Mouse (Mus musculus) MEL (cell line): Measurements from ENCODE around the gene Ehd3. TPM values are rescaled to one million over a fixed set of nuclear protein-coding genes. Genes with fewer than 3 reads are reported as not detected.

Experiments used
- DNase-seq: peaks from one replicate; pipeline ENCODE4 v3.0.0; 2011; ENCODE audit warnings: low read depth, low spot score
- H3K27ac ChIP-seq: 2 replicates; pipeline ENCODE4 v1.5.1; 2012; ENCODE audit warnings: low read depth, mild to moderate bottlenecking, control low read depth, low read length, moderate library complexity; ENCODE audit not compliant: control insufficient read depth
- H3K27me3 ChIP-seq, 2 experiments: fragments of 150-350 bp in 1 of 2; sonication (generic) in 1 of 2; 2 replicates each; pipeline ENCODE4 v1.6.1; 2012; ENCODE audit warnings: low read length in 2 of 2, mild to moderate bottlenecking in 2 of 2, improper control_type of control experiment in 1 of 2, moderate library complexity in 1 of 2; ENCODE audit not compliant: insufficient read depth in 2 of 2, control insufficient read depth in 1 of 2
- H3K36me3 ChIP-seq, 2 experiments: 2 replicates each; pipeline ENCODE4 v1.6.1; 2012 to 2014; ENCODE audit warnings: low read length in 2 of 2, improper control_type of control experiment in 1 of 2, inconsistent platforms in 1 of 2, mild to moderate bottlenecking in 1 of 2; ENCODE audit not compliant: insufficient read depth in 2 of 2, control insufficient read depth in 1 of 2
- H3K4me1 ChIP-seq, 2 experiments: fragments of 150-350 bp in 1 of 2; sonication (generic) in 1 of 2; 2 replicates each; pipeline ENCODE4 v1.6.1; 2012; ENCODE audit warnings: low read length in 2 of 2, improper control_type of control experiment in 1 of 2, mild to moderate bottlenecking in 1 of 2; ENCODE audit not compliant: insufficient read depth in 2 of 2, control insufficient read depth in 1 of 2
- H3K4me3 ChIP-seq, 2 experiments: fragments of 150-350 bp in 1 of 2; sonication (generic) in 1 of 2; 2 replicates each; pipeline ENCODE4 v1.5.1; 2012; ENCODE audit warnings: low read depth in 2 of 2, low read length in 2 of 2, mild to moderate bottlenecking in 2 of 2, moderate library complexity in 2 of 2, control low read depth in 1 of 2, improper control_type of control experiment in 1 of 2; ENCODE audit not compliant: control insufficient read depth in 1 of 2, insufficient read depth in 1 of 2
- H3K79me2 ChIP-seq: 2 replicates; pipeline ENCODE4 v1.6.1; 2012; ENCODE audit warnings: mild to moderate bottlenecking, low read length, moderate library complexity; ENCODE audit not compliant: control insufficient read depth, poor library complexity, insufficient read depth
- H3K9ac ChIP-seq: 2 replicates; pipeline ENCODE4 v1.6.1; 2012; ENCODE audit warnings: low read depth, mild to moderate bottlenecking, control low read depth, low read length, moderate library complexity; ENCODE audit not compliant: control insufficient read depth, poor library complexity, severe bottlenecking
- H3K9me3 ChIP-seq: fragments of 150-350 bp; sonication (generic); replicated peaks from 2 replicates; pipeline ENCODE4 v1.6.1; 2012; ENCODE audit warnings: mild to moderate bottlenecking, low read length, improper control_type of control experiment, moderate library complexity; ENCODE audit not compliant: insufficient read depth
- BHLHE40 ChIP-seq: IDR thresholded peaks from 2 replicates; pipeline ENCODE4 v1.6.1; 2012; ENCODE audit warnings: low read depth, mild to moderate bottlenecking, inconsistent platforms, low read length, improper control_type of control experiment, borderline replicate concordance
- CTCF ChIP-seq, 3 experiments: IDR thresholded peaks in 2 of 3; conservative IDR thresholded peaks in 1 of 3; 2 replicates each; pipeline ENCODE4 v1.5.1; 2011 to 2012; ENCODE audit warnings: low read length in 3 of 3, low read depth in 2 of 3, mild to moderate bottlenecking in 2 of 3, improper control_type of control experiment in 1 of 3, inconsistent platforms in 1 of 3, mixed read lengths in 1 of 3, moderate library complexity in 1 of 3; ENCODE audit not compliant: control insufficient read depth in 1 of 3, insufficient read depth in 1 of 3, poor library complexity in 1 of 3, severe bottlenecking in 1 of 3
- EP300 ChIP-seq, 2 experiments: IDR thresholded peaks; 2 replicates each; pipeline ENCODE4 v1.6.1; 2011; ENCODE audit warnings: improper control_type of control experiment in 2 of 2, low read length in 2 of 2, low read depth in 1 of 2, mild to moderate bottlenecking in 1 of 2
- MAFK ChIP-seq: IDR thresholded peaks from 2 replicates; pipeline ENCODE4 v1.6.1; 2011; ENCODE audit warnings: low read depth, mild to moderate bottlenecking, low read length, improper control_type of control experiment, borderline replicate concordance
- MAX ChIP-seq: IDR thresholded peaks from 2 replicates; pipeline ENCODE4 v1.6.1; 2011; ENCODE audit warnings: low read length, improper control_type of control experiment
- MEF2A ChIP-seq: IDR thresholded peaks from 2 replicates; pipeline ENCODE4 v1.6.1; 2014; ENCODE audit warnings: low read depth, mild to moderate bottlenecking, inconsistent platforms, low read length, improper control_type of control experiment; ENCODE audit not compliant: poor library complexity, insufficient replicate concordance, severe bottlenecking; ENCODE audit errors: extremely low read depth
- MYC ChIP-seq: IDR thresholded peaks from 2 replicates; pipeline ENCODE4 v1.6.1; 2011; ENCODE audit warnings: low read depth, mild to moderate bottlenecking, low read length, improper control_type of control experiment, moderate library complexity
- RAD21 ChIP-seq: IDR thresholded peaks from 2 replicates; pipeline ENCODE4 v1.6.1; 2011; ENCODE audit warnings: mild to moderate bottlenecking, low read depth, low read length, improper control_type of control experiment
- TAL1 ChIP-seq: IDR thresholded peaks from 2 replicates; pipeline ENCODE4 v1.6.1; 2012; ENCODE audit warnings: mild to moderate bottlenecking, inconsistent platforms, low read length, moderate library complexity, mixed read lengths
- TCF12 ChIP-seq: IDR thresholded peaks from 2 replicates; pipeline ENCODE4 v1.6.1; 2014; ENCODE audit warnings: low read depth, mild to moderate bottlenecking, inconsistent platforms, low read length, improper control_type of control experiment, moderate library complexity
- UBTF ChIP-seq: IDR thresholded peaks from 2 replicates; pipeline ENCODE4 v1.6.1; 2012; ENCODE audit warnings: low read depth, mild to moderate bottlenecking, inconsistent platforms, low read length, improper control_type of control experiment, moderate library complexity, borderline replicate concordance; ENCODE audit not compliant: insufficient read depth
- USF2 ChIP-seq, 2 experiments: IDR thresholded peaks; 2 replicates each; pipeline ENCODE4 v1.6.1; 2011 to 2012; ENCODE audit warnings: improper control_type of control experiment in 2 of 2, low read length in 2 of 2, borderline replicate concordance in 1 of 2, inconsistent platforms in 1 of 2, low read depth in 1 of 2, mild to moderate bottlenecking in 1 of 2; ENCODE audit not compliant: insufficient read depth in 1 of 2
- ZC3H11A ChIP-seq: IDR thresholded peaks from 2 replicates; pipeline ENCODE4 v1.6.1; 2012; ENCODE audit warnings: low read depth, mild to moderate bottlenecking, inconsistent platforms, low read length, improper control_type of control experiment
- ZKSCAN1 ChIP-seq: IDR thresholded peaks from 2 replicates; pipeline ENCODE4 v1.6.1; 2012; ENCODE audit warnings: low read depth, mild to moderate bottlenecking, inconsistent platforms, low read length, improper control_type of control experiment, moderate library complexity
- polyA plus RNA-seq, 2 experiments: library from polyadenylated mRNA; stranded (reverse) in 1 of 2; unstranded in 1 of 2; fragments of >175 nt in 1 of 2; fragments of >200 nt in 1 of 2; gene quantifications; 2 replicates each; pipeline versions ENCODE4 v1.2.1 to v1.2.4; 2012; ENCODE audit warnings: low replicate concordance in 2 of 2, low read depth in 1 of 2; ENCODE audit not compliant: insufficient read length in 2 of 2, insufficient read depth in 1 of 2, missing spikeins in 1 of 2
- total RNA-seq: library from RNA; depleted of rRNA; stranded (reverse); fragments of 300-350 nt; gene quantifications from 2 replicates; pipeline ENCODE4 v1.2.3, GENCODE M21; 2012

The Ehd3 gene
- total and polyA plus RNA-seq, 3 experiments, result 38.7 to 62.9 TPM; not detected in 1

DNA sequence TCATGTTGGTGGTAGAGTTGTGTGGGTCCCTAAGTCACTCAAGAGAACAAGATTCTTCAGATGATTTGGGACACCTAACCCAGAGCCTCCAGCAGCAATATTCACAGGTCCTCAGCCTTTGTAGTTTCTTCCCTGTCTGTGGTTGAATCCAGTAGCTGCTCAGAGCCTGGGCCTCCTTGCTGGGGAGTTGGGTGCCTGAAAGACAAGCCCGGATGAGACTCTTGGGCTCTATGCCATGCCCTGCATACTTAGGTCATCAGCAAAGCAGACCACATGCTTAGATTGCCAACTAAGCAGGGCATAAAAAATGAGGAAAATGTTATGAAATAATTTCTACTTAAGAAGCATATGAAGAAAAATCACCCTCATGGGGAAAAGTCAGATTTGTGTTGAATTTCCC lies 6.9 kb downstream of the Ehd3 start:
- no peaks in the 10 kb centered on the region for H3K27me3 ChIP-seq

DNA sequence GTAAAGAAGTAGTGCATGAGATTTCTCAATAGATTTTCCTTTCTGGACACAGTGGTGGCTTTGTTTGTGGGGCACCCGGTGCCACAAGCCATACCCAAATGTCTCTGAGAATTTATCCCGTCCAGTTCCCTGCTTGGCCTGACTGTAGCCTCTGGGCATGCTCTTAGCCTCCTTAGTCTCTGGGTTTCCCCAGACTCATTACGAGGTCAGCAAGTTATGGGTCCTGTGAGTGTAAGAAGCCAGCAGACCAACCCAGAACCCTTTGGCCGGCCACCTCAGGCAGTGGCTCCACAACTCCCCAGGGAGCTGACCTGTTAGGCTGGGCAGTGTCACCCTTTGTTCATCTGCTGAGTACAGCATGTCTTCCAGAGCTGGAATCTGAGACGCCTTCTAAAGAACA lies 7.6 kb downstream of the Ehd3 start:
- H3K9ac ChIP-seq, result no peak overlapping the region
- no peaks in the 10 kb centered on the region for H3K9me3 ChIP-seq
- H3K79me2 ChIP-seq, result peaks cover 23% of the 10 kb centered on the region; the same call in 1 of the 2 replicates
- TF ChIP-seq MAFK (no peak), MEF2A (no peak), ZKSCAN1 (no peak), MYC (no peak), TAL1 (no peak)
- no peak overlapping the region for H3K4me3 ChIP-seq
- peaks cover 4 to 22% of the 10 kb centered on the region in 2 experiments for H3K4me1 ChIP-seq
- no peak overlapping the region for H3K27ac ChIP-seq
- DNase-seq, result no peak
- H3K27me3 ChIP-seq, result no peaks in the 10 kb centered on the region
- H3K36me3 ChIP-seq, result peaks cover 1 to 18% of the 10 kb centered on the region in 2 experiments

More for the DNA sequence above, 6.9 kb downstream of the Ehd3 start:
- TF ChIP-seq UBTF (no peak), MAX (no peak), ZC3H11A (no peak), TAL1 (no peak), BHLHE40 (no peak), CTCF (IDR thresholded peaks at IDR 0.05 in 2 of 3, conservative IDR thresholded peaks at IDR 0.05 in 1 of 3; ENCODE audit: control insufficient read depth in 1 of 3, insufficient read depth in 1 of 3, low read depth in 2 of 3, low read length in 3 of 3, poor library complexity in 1 of 3, severe bottlenecking in 1 of 3) (no peak), USF2 (IDR thresholded peaks at IDR 0.05; ENCODE audit: borderline replicate concordance in 1 of 2, insufficient read depth in 1 of 2, low read depth in 1 of 2, low read length in 2 of 2) (no peak), RAD21 (no peak)
- H3K9ac ChIP-seq, result no peak overlapping the region
- H3K27ac ChIP-seq, result no peak overlapping the region
- no peak overlapping the region for H3K4me3 ChIP-seq
- DNase-seq, result no peak
- H3K4me1 ChIP-seq, result peaks cover 7 to 28% of the 10 kb centered on the region in 2 experiments
- peaks cover 30% of the 10 kb centered on the region for H3K79me2 ChIP-seq
- H3K9me3 ChIP-seq, result no peaks in the 10 kb centered on the region
- peaks cover 1 to 25% of the 10 kb centered on the region in 2 experiments for H3K36me3 ChIP-seq

DNA sequence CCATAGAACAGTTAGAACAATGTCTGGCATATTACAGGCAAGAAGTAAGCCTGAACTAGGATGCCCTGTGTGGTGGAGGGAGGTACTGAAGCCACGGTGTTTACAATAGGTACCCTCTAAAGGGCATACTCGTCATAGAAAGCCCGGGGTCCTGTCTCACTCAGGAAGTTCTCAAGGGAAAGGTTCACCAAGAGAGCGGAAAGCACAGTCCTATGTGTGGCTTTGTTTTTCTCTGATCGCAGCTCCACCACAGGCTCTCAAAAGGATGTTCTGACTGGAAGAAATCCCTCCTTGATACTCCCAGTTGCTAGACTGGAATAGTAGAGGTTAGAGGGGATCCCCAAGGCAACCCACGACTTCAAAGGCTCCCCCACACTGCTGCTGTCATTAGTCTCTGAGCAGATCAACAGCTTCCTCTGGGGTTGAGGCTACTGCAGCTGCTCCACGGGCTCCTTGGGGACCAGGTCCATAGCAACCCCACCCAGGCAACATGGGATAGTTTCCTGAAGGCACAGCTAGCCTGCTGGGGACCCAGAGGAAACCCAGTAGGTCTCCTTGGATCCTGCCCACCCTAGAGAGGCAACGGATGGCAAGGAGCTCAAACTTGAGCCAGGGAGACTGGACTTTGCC lies 9.2 kb downstream of the Ehd3 start:
- Histone ChIP-seq H3K27me3 (no peaks in the 10 kb centered on the region), H3K27ac (no peak overlapping the region), H3K9ac (no peak overlapping the region), H3K4me3 (no peak overlapping the region), H3K36me3 (peaks cover 4 to 10% of the 10 kb centered on the region in 2 experiments), H3K9me3 (no peaks in the 10 kb centered on the region), H3K4me1 (peaks cover 2 to 14% of the 10 kb centered on the region in 2 experiments; a peak in 3 of 4 replicates), H3K79me2 (peaks cover 18% of the 10 kb centered on the region; the same call in 1 of the 2 replicates)
- TF ChIP-seq TCF12 (no peak), EP300 (IDR thresholded peaks at IDR 0.05; ENCODE audit: low read depth in 1 of 2, low read length in 2 of 2) (no peak)
- DNase-seq, result no peak
